Mouse (Mus musculus) kidney, embryonic 14.5 days (tissue): ENCODE results near the gene Gm9936. TPM values are rescaled to one million over a fixed set of nuclear protein-coding genes. Genes with fewer than 3 reads are reported as not detected.
A peak's percentile ranks its signal among the peaks of the same experiment; 100 is the strongest.
"Not testable (repeated sequence)": the region's sequence is repeated elsewhere in the genome, so short reads cannot be mapped to it uniquely, and the experiment has no call there.

Experiments used
- ATAC-seq: fragments of 200-750 bp; cut with Nextera tagmentation; 2 replicates; pipeline ENCODE4 v1.8.0; 2017; ENCODE audit warnings: moderate number of reproducible peaks, mild to moderate bottlenecking, moderate TSS enrichment, moderate library complexity; ENCODE audit not compliant: low FRiP score, low TSS enrichment
- H3K27ac ChIP-seq: fragments of 300-500 bp; sonication (generic); 2 replicates; pipeline ENCODE4 v1.5.1; 2014; ENCODE audit warnings: low read depth, mild to moderate bottlenecking, low read length, moderate library complexity, mixed read lengths
- H3K27me3 ChIP-seq: fragments of 300-500 bp; sonication (generic); 2 replicates; pipeline ENCODE4 v1.6.1; 2014; ENCODE audit warnings: mild to moderate bottlenecking, low read length; ENCODE audit not compliant: control insufficient read depth, insufficient read depth
- H3K36me3 ChIP-seq: fragments of 300-500 bp; sonication (generic); 2 replicates; pipeline ENCODE4 v1.6.1; 2014; ENCODE audit warnings: low read length, mixed read lengths; ENCODE audit not compliant: control insufficient read depth, insufficient read depth
- H3K4me1 ChIP-seq: fragments of 300-500 bp; sonication (generic); 2 replicates; pipeline ENCODE4 v1.6.1; 2014; ENCODE audit warnings: low read length, mixed read lengths; ENCODE audit not compliant: control insufficient read depth, insufficient read depth
- H3K4me2 ChIP-seq: fragments of 300-500 bp; sonication (generic); replicated peaks from 2 replicates; pipeline ENCODE4 v1.6.1; 2014; ENCODE audit warnings: low read depth, mild to moderate bottlenecking, low read length
- H3K4me3 ChIP-seq: fragments of 300-500 bp; sonication (generic); 2 replicates; pipeline ENCODE4 v1.5.1; 2014; ENCODE audit warnings: mild to moderate bottlenecking, low read length
- H3K9ac ChIP-seq: fragments of 300-500 bp; sonication (generic); 2 replicates; pipeline ENCODE4 v1.6.1; 2014; ENCODE audit warnings: low read depth, mild to moderate bottlenecking, low read length, moderate library complexity
- H3K9me3 ChIP-seq: fragments of 300-500 bp; sonication (generic); 2 replicates; pipeline ENCODE4 v1.6.1; 2016; ENCODE audit warnings: low read length; ENCODE audit not compliant: control insufficient read depth
- WGBS: fragments of 180-500 bp; shearing (Covaris S2); extraction: QIAGEN DNeasy Blood & Tissue Kit; methylation state at CpG from one replicate; pipeline ENCODE4 v1.1.7; 2014; 5-methylcytosine and 5-hydroxymethylcytosine counted together
- polyA plus RNA-seq: library from polyadenylated mRNA; unstranded; fragments of >200 nt; fragmentation: Nextera tagmentation; extraction: Ambion mirVana; gene quantifications from 2 replicates; pipeline ENCODE4 v1.2.1, GENCODE M21; 2014

Gene Gm9936
- polyA plus RNA-seq, 1 experiment from 2014 or later: not detected

DNA sequence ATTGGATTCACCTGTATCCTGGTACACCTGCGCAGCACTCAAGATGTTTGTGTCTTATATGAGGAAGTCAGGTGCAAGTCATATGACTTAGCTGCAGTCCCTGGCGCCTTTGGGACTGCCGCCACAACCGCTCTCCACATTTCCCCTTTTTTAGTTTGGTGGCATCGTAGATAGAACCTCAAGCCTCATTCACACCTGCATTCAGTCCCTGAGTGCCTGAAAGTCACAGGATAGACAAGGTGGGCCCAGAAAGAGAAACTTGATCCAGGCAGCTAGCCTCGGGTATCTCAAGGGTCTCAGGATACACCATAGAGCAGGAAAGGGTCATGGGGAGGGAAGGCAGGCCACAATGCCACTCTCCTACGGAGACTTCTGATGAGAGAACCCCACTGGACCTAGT is 23.8 kb upstream of the Gm9936 start:
- not testable (repeated sequence) for H3K9ac ChIP-seq, H3K4me3 ChIP-seq, H3K27ac ChIP-seq, H3K4me1 ChIP-seq, H3K36me3 ChIP-seq, H3K27me3 ChIP-seq, H3K4me2 ChIP-seq, ATAC-seq, H3K9me3 ChIP-seq
- 81% methylated on average over 6 of the region's 7 CpGs for WGBS

DNA sequence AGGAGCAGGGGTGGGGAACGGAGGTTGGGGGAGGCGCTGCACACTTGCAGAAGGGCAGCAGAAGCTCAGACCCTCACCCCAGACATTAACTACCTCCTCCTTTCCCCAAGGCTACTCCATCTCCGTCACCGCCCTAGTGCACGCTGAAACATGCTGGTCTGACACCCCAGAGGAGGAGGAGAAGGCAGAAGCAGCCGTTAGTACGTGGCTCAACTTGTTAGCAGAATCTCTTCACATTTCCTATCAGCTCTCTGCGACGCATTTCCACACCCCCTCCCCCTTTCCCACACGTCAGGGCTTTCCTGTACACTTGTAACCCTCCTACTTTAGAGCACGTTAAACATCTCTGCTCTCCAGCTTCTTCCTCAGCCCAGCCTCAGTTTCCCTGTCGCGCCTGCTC is 20.9 kb upstream of the Gm9936 start:
- no peak for ATAC-seq
- H3K4me3 ChIP-seq: no peak overlapping the region
- H3K9ac ChIP-seq: no peak overlapping the region
- no peaks in the 10 kb centered on the region for H3K36me3 ChIP-seq
- no peaks in the 10 kb centered on the region for H3K27me3 ChIP-seq
- whole genome bisulfite sequencing: 52% methylated on average over 13 of the region's 13 CpGs
- H3K27ac ChIP-seq: no peak overlapping the region
- peaks cover 9% of the 10 kb centered on the region for H3K4me1 ChIP-seq
- H3K9me3 ChIP-seq: no peaks in the 10 kb centered on the region
- H3K4me2 ChIP-seq: no peak overlapping the region

DNA sequence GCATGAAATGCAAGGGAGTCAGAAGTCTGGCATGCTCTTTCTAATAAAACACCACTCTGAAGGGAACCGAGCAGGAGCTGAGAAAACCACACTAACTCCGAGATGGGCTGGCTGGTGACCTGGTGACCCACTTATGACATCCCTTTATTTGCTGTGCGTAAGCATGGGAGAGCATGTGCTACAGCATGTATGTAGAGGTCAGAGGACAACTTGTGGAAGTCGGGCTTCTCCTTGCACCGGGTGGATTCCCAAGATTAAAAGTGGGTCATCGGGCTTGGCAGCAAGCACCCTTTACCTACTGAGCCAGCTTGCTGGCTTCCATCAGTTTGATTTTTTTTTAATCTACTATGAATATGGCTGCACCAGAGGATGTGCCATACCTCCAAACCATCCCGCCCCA is 19.0 kb upstream of the Gm9936 start:
- no peak for ATAC-seq
- Histone ChIP-seq H3K4me3 (no peak overlapping the region), H3K9ac (no peak overlapping the region), H3K36me3 (no peaks in the 10 kb centered on the region), H3K9me3 (no peaks in the 10 kb centered on the region), H3K4me2 (no peak overlapping the region), H3K4me1 (peaks cover 9% of the 10 kb centered on the region), H3K27ac (no peak overlapping the region), H3K27me3 (no peaks in the 10 kb centered on the region)
- WGBS: 61% methylated on average over 7 of the region's 7 CpGs

DNA sequence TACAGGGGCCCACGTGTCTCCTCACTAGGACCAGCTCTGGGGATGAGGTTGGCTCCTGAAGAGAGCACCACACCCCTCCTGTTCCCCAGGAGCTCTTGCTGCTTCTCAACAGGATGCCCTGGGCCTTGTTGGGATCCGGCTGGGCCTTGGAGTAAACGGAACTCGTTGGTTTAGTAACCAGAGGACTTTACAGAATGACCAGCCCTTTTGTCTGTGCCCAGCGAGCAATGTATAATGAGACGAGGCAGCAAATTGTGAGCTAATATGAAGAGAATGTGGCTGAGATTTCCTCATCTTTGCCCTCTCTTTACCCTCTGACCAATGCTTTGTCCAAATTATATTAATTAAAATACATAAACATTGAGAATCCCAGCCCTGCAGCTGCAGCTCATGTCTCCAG is 17.8 kb upstream of the Gm9936 start:
- Histone ChIP-seq H3K27ac (no peak overlapping the region), H3K27me3 (no peaks in the 10 kb centered on the region), H3K9ac (no peak overlapping the region), H3K4me1 (peaks cover 9% of the 10 kb centered on the region), H3K9me3 (no peaks in the 10 kb centered on the region), H3K4me2 (no peak overlapping the region), H3K36me3 (no peaks in the 10 kb centered on the region), H3K4me3 (no peak overlapping the region)
- WGBS: 54% methylated on average over 6 of the region's 6 CpGs
- no peak for ATAC-seq

DNA sequence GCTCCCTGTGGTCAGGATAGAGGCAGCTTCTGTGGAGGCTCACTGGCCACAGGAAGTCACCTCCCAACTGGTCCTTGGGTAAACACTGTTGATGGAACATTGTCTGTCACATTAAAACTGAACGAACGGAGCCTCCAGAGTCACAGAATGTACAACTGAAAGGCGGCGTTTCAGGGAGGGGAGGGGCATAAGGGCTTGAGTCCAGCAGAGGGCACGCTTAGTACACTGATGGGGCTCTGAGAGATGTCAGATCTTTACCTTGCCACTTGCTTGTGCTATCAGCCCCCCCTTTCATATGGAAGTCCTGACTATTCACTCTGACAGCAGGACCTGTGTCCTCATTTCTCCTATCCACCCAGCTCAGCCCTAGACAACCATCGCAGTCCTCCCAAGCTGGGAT is 17.4 kb upstream of the Gm9936 start:
- Histone ChIP-seq H3K4me1 (peaks cover 9% of the 10 kb centered on the region), H3K27ac (no peak overlapping the region), H3K4me3 (no peak overlapping the region), H3K36me3 (no peaks in the 10 kb centered on the region), H3K27me3 (no peaks in the 10 kb centered on the region), H3K9me3 (no peaks in the 10 kb centered on the region), H3K4me2 (no peak overlapping the region; the same call in 1 of the 2 replicates), H3K9ac (no peak overlapping the region)
- 49% methylated on average over 6 of the region's 6 CpGs for WGBS
- 0 out of 2 replicates have a peak, but pooled peaks have one; percentile 20 for ATAC-seq

- 92% methylated on average over 12 of the region's 12 CpGs for WGBS
These were observed 6.8 kb upstream of the Gm9936 start for GRCm38 (mm10) chr5:114865279-114865678.

GRCm38 (mm10) chr5:114864813-114865212 is 6.3 kb upstream of the Gm9936 start:
- ATAC-seq: no peak
- Histone ChIP-seq H3K9me3 (peaks cover 11% of the 10 kb centered on the region), H3K9ac (no peak overlapping the region), H3K27me3 (no peaks in the 10 kb centered on the region), H3K4me2 (no peak overlapping the region), H3K36me3 (no peaks in the 10 kb centered on the region), H3K4me3 (no peak overlapping the region), H3K27ac (no peak overlapping the region), H3K4me1 (no peaks in the 10 kb centered on the region)
- WGBS: 78% methylated on average over 7 of the region's 7 CpGs

More at GRCm38 (mm10) chr5:114865279-114865678, 6.8 kb upstream of the Gm9936 start:
- H3K4me2 ChIP-seq: no peak overlapping the region
- H3K4me1 ChIP-seq: no peaks in the 10 kb centered on the region
- peaks cover 11% of the 10 kb centered on the region for H3K9me3 ChIP-seq
- H3K36me3 ChIP-seq: no peaks in the 10 kb centered on the region
- H3K4me3 ChIP-seq: no peak overlapping the region
- no peak overlapping the region for H3K27ac ChIP-seq
- H3K9ac ChIP-seq: no peak overlapping the region
- no peak for ATAC-seq
- no peaks in the 10 kb centered on the region for H3K27me3 ChIP-seq

DNA sequence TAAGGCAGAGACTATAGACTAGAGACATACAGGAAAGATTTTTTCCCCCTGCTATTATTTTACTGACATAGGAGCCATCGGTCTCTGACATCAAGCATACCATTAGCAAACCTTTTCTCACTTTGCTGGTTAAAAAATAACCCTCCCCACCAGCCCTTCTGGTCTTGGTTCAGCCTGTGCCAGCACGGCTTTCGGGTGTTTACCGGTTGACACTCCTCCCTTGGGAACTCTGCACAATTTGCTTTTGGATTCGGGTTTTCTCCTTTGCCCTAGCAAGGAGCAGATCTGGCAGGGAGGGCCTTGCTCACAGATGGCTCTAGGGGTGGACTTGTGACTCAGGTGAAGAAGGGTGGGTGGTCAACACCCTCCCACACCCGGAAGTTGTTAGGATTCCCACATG is 3.2 kb upstream of the Gm9936 start:
- WGBS: 71% methylated on average over 6 of the region's 6 CpGs
- H3K36me3 ChIP-seq: no peaks in the 10 kb centered on the region

GRCm38 (mm10) chr5:114859253-114859652 is 771 bp upstream of the Gm9936 start:
- 0 out of 2 replicates have a peak, but pooled peaks cover 6% of the 10 kb centered on the region for H3K27me3 ChIP-seq
- no peaks in the 10 kb centered on the region for H3K36me3 ChIP-seq
- H3K9me3 ChIP-seq: no peaks in the 10 kb centered on the region
- H3K27ac ChIP-seq: no peak overlapping the region
- 4% methylated on average over 18 of the region's 18 CpGs for WGBS
- peak; percentile 20; the same call in 1 of the 2 replicates for ATAC-seq
- H3K4me3 ChIP-seq: peak overlapping the region; percentile 28; the same call in 1 of the 2 replicates
- H3K4me2 ChIP-seq: peak overlapping the region; percentile 50
- no peaks in the 10 kb centered on the region for H3K4me1 ChIP-seq
- no peak overlapping the region for H3K9ac ChIP-seq

More for the DNA sequence above, 3.2 kb upstream of the Gm9936 start:
- Histone ChIP-seq H3K4me1 (no peaks in the 10 kb centered on the region), H3K27me3 (0 out of 2 replicates have a peak, but pooled peaks cover 6% of the 10 kb centered on the region), H3K4me3 (no peak overlapping the region), H3K4me2 (no peak overlapping the region), H3K9ac (no peak overlapping the region), H3K27ac (no peak overlapping the region), H3K9me3 (no peaks in the 10 kb centered on the region)
- ATAC-seq: no peak
